Mouse (Mus musculus) lung, postnatal 36 days (tissue): ENCODE measurements around the gene Cldnd1.

Source experiments
- DNase-seq: peaks from one replicate; pipeline ENCODE4 v3.0.0; 2022; ENCODE audit warnings: mixed read lengths

Gene Cldnd1

DNA sequence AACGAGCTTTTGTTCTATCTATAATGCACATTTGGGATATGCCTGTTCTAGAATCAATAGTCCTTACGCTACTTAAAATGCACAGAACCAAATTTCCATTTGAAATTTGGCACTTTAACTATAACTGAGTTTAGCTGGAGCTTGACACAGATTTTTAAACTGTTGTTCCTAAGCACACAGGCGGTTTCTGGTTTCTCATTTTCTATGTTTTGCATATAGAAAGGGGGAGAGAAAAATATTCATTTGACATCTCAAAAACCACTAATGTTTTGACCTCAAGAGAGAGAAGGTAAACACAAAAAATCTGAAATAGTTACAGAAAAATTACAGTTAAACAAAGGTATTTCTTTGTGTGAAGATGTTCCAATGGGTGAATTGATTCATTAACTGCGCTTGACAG is 18.2 kb upstream of the Cldnd1 start:
- no peak for DNase-seq

DNA sequence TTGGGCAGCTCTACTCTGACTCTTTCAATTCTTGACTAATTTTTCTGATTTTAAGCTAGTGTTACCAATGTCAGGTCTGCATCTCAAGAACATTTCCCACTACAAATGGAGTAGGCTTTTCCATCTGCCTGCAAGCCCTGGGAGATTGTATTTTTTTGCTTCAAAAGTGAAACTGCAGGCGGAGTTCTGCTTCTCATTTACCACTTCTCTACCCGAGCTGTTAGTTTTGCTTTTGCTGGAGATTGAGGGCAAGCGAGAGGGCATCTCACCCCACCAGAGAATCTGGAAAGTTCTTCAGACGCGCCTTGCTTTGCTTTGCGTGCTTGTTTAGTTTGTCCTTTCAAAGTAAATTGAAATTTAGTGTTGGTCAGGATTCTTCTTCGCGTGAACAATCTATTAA is 15.5 kb upstream of the Cldnd1 start:
- peak; percentile 26 for DNase-seq

DNA sequence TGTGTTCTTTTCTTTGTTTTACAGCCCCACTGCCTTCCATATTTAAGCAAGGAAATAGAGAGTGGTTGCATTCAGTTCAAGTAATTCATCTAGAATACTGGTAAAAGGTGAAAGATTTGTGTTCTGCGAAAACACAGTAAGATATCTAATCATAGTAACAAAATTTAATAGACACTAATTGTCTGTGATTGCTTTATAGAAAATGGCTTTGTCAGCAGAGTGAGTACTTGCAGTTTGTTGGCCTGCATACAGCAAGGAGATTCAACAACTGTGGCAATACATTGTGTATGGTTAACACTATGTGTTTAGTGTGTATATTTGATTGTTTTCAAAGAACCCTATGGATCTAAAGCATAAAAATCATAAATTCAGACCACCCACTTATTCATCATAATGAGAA is 14.6 kb upstream of the Cldnd1 start:
- no peak for DNase-seq

DNA sequence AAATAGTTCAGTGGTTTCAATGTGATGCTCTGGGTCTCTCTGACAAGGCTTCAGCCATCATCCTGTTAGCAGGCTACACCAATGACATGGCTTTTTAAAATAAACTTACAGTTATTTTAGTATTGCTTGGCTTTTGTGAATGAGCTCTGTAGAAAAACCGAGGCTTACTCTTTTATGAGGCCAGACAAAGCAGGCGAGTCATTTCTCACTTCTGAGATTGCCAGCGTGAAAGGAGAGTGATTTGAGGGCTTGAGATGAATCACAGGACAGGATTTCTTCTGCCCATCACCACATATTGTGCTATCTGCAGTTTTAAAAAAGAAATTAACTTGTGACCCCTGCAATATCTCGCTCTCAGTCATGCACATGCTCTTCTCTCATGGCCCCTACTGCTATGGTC is 12.7 kb upstream of the Cldnd1 start:
- no peak for DNase-seq

DNA sequence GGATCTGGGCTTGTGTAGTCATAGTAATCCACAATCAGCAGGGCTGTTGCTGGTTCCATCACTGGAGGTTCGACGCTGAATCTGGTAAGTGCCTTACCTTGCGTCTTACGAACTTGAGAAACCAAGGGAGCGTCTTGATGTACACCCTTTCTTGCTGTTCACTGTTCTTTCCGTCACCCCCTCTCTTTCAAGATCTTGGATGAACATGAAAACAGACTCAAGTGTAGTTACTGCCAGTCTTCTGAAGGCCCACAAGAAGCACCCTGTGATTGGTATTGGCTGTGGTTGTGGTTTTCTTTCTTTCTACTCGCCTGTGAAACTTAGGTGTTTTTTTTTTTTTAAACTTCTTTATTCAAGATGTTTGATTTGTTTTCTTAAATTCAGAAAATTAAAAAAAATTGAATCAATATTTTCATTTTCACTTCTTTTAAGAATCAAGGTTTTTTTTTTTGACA is 9.0 kb upstream of the Cldnd1 start, which contains the start of gene Gpr15:
TSS of gene Gpr15 (minus strand) at position 405 of the 455 bp plus-strand sequence.
- no peak for DNase-seq

DNA sequence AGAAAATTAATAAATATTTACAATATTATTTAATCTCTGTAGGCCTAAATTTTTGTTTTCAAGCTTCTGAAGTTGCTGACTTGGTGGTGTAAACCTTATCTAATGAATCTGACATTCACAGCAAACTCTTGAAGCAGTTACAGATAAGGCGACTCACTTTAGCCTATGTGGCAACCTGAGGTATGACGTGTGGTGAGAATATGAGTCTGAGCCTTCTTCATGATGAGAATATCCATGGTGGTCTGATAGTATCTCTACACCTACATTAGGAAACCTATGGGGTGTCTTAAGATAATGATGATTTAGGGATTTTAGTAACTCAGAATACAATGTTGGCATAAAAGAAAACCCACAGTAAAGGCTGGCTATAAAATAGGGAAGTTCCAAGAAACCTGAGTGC is 5.4 kb upstream of the Cldnd1 start:
- DNase-seq = no peak

DNA sequence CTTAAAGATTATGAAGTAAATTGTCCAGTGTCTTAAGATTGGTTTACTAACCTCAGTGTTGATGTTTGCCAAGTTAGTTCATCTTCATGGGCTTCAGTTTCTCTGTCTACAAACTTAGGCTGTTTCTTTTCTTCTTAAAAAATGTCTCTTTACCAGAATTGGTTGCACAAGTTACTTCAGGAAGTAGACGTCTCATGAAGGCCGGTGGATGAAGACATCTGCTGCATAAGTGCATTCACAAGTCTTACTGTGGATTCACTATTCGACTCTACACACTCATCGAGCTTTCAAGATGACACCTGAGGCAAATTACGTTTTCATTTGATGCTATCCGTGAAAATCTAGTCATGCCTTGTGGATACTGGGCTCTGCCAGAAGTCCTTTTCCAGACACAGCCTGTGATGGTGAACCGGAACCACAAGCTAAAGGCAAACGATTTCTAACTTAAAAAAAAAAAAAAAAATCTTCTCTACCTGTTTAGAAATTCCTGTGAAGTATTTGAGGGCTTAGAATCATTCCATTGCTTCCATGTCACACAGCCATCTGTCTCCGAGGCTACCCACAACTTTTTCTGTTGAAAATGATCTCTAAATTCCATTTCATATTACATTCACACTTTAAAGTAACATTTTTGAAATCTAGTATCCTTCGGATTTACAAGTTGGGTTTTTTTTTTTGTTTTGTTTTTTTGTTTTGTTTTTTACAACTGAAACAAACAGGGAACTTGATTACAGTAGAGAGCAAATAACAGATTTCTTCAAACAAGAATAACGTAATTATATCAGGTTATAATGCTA is 832 bp upstream of the Cldnd1 start:
- no peak for DNase-seq

DNA sequence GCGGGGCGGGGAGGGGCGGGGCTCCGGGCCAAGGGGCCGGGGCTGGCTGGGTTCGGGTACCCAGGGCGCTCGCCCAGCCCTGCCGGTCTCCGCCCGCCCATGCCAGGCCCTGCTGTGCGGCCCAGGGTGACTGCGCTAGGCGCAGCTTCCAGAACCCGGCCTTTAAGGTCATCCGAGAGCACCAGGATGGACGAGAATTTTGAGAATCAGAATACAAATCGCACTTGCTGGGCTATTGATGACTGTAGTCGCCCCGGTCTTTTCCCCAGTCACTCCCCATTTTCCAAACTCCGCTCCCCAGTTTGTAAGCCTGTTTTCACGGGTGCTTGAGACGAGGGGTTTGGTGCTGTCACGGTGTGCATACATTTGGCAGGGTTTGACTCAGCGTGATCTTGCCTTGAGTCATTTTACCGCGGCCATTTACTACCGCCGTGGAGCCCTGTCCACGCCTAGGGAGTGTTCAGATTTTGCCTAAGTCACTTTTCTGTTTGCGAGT is 514 bp downstream of the Cldnd1 start:
- DNase-seq = no peak

DNA sequence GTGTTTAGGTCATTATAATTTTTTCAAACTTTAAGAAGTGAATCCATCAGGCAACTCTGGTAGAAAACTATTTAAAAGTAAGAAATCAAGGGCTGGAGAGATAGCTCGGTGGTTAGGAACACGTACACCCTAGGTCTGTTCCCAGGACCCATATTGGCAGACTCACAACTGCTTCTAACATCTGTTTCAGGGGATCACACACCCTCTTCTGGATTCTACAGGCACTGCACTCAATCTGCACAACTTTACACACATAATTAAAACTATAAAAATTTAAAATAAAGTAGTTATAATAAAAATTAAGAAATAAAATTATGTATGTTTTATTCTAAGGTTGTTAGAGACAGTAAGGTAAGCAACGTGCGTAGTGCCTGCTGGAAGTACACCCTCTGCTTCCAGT is 10.5 kb downstream of the Cldnd1 start:
- DNase-seq = no peak

DNA sequence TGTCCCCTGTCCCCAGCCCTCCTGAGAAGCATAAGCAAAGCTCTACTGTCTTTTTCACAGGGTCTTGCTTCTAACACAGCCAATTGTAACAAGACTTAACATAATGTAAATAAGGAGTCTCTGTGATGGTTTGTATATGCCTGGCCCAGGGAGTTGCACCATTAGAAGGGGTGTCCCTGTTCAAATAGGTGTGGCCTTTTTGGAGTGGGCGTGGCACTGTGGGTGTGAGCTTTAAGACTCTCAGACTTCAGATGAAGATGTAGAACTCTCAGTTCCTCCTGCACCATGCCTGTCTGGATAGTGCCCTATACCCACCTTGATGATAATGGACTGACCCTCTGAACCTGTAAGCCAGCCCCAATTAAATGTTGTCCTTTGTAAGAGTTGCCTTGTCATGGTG is 11.1 kb downstream of the Cldnd1 start:
- no peak for DNase-seq

DNA sequence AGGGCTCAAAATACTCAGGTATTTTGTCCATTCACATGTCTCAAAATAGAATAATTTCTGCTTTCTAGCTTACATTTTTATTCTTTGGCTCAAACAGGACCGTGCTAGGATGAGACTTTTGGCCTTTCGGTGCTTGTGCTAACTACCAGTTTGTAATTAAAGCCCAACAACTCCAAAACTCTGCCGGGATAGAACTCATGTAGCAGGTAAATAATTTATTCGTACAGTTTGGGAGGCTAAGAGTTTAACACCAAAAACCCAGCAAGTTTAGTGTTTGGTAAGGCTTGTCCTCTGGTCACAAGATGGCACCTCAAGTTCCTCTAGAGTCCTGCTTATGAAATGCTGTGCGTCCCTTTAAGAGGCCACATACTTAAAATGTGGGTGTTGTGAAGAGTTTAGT is 13.0 kb downstream of the Cldnd1 start:
- DNase-seq = no peak

DNA sequence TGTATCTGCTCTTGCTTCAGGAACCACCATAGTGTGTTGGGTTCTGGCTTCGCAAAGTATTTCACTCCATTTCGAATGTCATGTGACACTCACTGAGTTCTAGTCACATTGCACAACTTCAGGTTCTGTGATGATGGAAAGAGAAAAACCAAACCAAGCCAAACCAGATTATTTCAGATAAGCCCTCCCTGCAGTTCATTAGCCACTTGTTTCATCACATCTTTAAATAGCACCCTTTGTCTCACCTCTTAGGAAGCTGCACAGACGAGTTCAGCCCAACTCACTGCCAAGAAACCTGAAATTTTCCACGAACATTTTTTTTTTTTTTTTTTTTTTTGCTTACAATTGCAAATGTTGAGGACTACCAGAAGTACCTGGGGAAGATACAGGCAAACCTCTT is 19.0 kb downstream of the Cldnd1 start:
- DNase-seq = no peak

DNA sequence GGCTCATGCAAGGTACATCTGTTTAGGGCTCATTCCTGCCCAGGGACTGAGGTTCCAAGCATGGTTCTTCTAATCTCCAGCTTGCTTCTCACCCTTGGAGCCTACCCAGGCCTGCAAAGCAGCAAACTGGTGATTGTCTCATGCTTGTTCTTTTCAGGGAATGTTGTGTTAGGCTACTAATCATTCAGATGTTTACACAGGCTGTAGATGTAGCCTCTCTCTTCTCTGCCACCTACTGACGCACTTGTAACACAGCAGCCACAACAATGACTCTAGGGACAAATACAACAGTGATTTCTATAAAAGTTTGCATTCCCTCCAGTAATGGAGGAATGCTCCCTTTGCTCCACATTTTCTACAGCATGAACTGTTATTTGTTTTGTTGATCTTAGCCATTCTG is 23.6 kb downstream of the Cldnd1 start:
- DNase-seq = peak; percentile 10

DNA sequence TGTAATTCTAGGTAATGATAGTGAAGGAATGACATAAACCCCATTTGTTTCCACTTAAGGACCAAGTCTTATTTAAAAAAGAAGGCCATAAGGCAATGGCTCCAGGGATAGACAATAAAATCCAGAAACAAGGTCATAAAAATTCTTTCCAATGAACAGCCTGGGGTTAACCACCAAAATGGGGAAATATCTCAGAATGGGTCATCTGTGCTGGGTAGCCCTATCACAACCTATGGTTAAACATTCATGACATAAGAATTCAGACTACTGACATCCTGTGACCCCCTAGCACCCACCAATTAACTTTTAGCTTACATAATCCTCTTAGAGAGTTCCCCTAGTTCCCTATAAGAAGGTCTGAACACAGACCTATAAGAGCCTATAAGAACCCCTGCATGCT is 28.5 kb downstream of the Cldnd1 start:
- no peak for DNase-seq

DNA sequence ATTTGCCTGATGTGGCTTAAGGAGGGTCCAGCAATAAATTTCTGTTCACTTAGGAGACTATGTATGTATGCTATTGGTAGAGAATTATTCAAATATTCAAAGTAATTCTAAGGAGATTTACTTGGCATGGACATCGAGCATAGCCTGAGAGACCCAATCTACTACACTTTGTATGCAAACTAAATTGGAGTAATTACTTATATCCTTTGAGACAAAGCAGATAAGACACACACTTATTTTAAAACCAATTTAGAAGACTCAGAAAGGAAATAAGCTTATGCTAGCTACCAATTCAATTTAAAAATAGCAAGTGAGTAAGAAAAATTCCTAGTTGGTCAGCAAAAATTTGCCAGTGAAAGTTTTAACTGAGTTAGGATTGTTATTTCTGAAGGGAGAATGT is 35.4 kb downstream of the Cldnd1 start, which contains the start of gene Olfr172:
TSS of gene Olfr172 (minus strand) at position 101 of the 400 bp plus-strand sequence.
- DNase-seq = no peak
